Mouse (Mus musculus): Measurements from ENCODE around the gene Sbf2. TPM values are rescaled to one million over a fixed set of nuclear protein-coding genes. Genes with fewer than 3 reads are reported as not detected.

Gene Sbf2
- total and polyA plus RNA-seq, 2 experiments from 2014 or later = 21.3 to 64.6 TPM

DNA sequence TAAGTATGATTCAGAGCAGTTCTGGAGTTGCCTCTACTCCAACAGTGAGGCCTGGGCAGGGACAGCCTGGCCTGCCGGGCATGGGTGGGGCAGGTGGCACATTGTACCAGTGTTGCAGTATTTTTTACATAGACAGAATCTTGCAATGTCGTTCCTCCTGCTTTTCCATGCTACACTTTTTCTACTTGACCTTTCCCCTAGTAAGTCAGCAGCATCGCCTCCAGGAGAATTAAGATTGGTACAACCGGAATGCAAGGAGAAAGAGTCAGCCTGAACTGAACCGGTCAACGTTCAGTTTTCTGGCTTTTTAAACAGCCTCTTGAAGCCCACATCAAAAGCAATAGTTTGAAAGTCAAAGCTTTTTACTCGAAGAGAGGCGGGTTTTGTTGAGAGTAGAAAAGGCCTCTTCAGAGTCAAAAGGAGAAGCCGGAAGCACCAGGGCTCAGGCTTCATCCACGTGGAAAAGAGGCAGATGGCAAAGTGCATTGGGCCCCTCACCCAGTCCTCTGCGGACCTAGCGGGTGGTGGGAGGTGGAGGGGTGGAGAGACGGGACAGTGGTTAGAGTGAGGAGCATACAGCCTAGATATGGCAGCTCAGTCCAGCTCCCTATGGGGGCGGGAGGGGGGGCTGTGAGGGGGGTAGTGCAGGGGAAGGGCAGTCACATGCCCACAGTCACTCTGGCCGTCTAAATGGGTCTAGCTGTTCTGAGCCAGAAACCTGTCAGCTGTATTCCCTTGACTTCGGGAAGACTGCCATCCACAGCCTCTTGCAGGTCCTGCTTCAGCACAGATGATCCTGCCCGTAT, 23.8 kb upstream of the Sbf2 start:
- Histone ChIP-seq H3K27me3 (ENCODE audit: control insufficient read depth, insufficient read depth, low read length) (no peaks in the 10 kb centered on the region), H3K27ac (ENCODE audit: low read depth) (0 out of 2 replicates have a peak overlapping the region, but pooled peaks have one; percentile 22), H3K4me1 (ENCODE audit: control insufficient read depth, insufficient read depth) (peaks cover 15% of the 10 kb centered on the region; the same call in 1 of the 2 replicates), H3K4me3 (ENCODE audit: low read depth, low read length) (no peak overlapping the region), H3K9ac (replicated peaks; ENCODE audit: low read depth, low read length) (no peak overlapping the region), H3K4me2 (ENCODE audit: low read depth, low read length) (no peak overlapping the region), H3K9me3 (replicated peaks; ENCODE audit: control insufficient read depth, low read length) (no peaks in the 10 kb centered on the region), H3K36me3 (replicated peaks; ENCODE audit: control insufficient read depth, insufficient read depth, low read length) (no peaks in the 10 kb centered on the region)
- WGBS = 51% methylated on average over 17 of the region's 17 CpGs
- TF ChIP-seq EP300 (IDR thresholded peaks at IDR 0.05; ENCODE audit: low read depth) (no peak), CTCF (IDR thresholded peaks at IDR 0.05; ENCODE audit: low read depth) (no peak)
- ATAC-seq (ENCODE audit: insufficient read depth, low read depth) = peak; percentile 85
- no peak for DNase-seq (ENCODE audit: low spot score)

DNA sequence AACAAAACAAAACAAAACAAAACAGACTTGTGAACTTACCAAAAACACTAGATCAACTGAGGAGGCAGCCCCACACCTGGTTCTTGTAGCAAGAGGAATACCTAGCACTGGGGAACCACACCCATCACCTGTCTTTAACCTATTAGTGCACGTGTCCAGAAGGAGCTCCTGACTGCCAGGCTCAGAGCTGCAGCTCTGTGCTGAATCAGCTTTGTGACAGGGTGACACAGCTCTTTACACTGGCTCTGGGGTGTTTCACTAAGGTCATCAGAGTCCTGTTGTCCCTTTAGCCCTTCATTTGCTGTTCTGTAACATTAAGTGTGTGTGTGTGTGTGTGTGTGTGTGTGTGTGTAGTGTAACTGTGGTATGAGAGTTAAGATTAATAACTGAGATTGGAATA, 21.8 kb upstream of the Sbf2 start:
- no peak for DNase-seq (ENCODE audit: low spot score)
- Histone ChIP-seq H3K4me1 (ENCODE audit: control insufficient read depth, insufficient read depth) (0 out of 2 replicates have a peak, but pooled peaks cover 7% of the 10 kb centered on the region), H3K4me3 (ENCODE audit: low read depth, low read length) (no peak overlapping the region), H3K9ac (replicated peaks; ENCODE audit: low read depth, low read length) (no peak overlapping the region), H3K4me2 (ENCODE audit: low read depth, low read length) (no peak overlapping the region), H3K27ac (ENCODE audit: low read depth) (no peak overlapping the region), H3K9me3 (replicated peaks; ENCODE audit: control insufficient read depth, low read length) (no peaks in the 10 kb centered on the region), H3K36me3 (replicated peaks; ENCODE audit: control insufficient read depth, insufficient read depth, low read length) (no peaks in the 10 kb centered on the region), H3K27me3 (ENCODE audit: control insufficient read depth, insufficient read depth, low read length) (no peaks in the 10 kb centered on the region)
- no peak for ATAC-seq (ENCODE audit: insufficient read depth, low read depth)
- WGBS = 41% methylated on average over 1 of the region's 1 CpGs
- TF ChIP-seq EP300 (IDR thresholded peaks at IDR 0.05; ENCODE audit: low read depth) (no peak), CTCF (IDR thresholded peaks at IDR 0.05; ENCODE audit: low read depth) (no peak)

DNA sequence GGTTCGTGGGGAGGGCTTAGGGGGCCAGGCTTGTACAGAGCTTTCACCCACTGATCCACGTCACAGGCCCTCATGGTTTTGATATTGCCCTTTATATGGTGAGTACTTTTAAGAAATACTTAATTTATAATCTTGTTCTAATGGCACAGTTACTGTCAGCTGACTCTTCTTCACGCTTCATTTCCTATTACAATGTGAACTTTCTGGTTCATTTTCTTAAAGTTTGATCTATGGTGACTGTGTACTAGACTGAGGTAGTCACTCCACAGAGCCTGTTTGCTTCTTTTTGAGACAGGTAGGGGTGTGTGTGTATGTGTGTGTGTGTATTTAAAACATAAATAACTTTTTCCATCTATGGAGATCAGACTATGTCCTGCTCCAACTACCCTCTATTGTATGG, 21.2 kb upstream of the Sbf2 start:
- H3K4me3 ChIP-seq (ENCODE audit: low read depth, low read length) = no peak overlapping the region
- H3K36me3 ChIP-seq (replicated peaks; ENCODE audit: control insufficient read depth, insufficient read depth, low read length) = no peaks in the 10 kb centered on the region
- 0 out of 2 replicates have a peak, but pooled peaks cover 10% of the 10 kb centered on the region for H3K4me1 ChIP-seq (ENCODE audit: control insufficient read depth, insufficient read depth)
- H3K4me2 ChIP-seq (ENCODE audit: low read depth, low read length) = no peak overlapping the region
- no peak overlapping the region for H3K27ac ChIP-seq (ENCODE audit: low read depth)
- no peak overlapping the region for H3K9ac ChIP-seq (replicated peaks; ENCODE audit: low read depth, low read length)
- H3K9me3 ChIP-seq (replicated peaks; ENCODE audit: control insufficient read depth, low read length) = no peaks in the 10 kb centered on the region
- TF ChIP-seq CTCF (IDR thresholded peaks at IDR 0.05; ENCODE audit: low read depth) = no peak
- no peak for TF ChIP-seq EP300 (IDR thresholded peaks at IDR 0.05; ENCODE audit: low read depth)
- DNase-seq (ENCODE audit: low spot score) (no peak), ATAC-seq (ENCODE audit: insufficient read depth, low read depth) (no peak)
- WGBS = 74% methylated on average over 3 of the region's 3 CpGs
- H3K27me3 ChIP-seq (ENCODE audit: control insufficient read depth, insufficient read depth, low read length) = no peaks in the 10 kb centered on the region

DNA sequence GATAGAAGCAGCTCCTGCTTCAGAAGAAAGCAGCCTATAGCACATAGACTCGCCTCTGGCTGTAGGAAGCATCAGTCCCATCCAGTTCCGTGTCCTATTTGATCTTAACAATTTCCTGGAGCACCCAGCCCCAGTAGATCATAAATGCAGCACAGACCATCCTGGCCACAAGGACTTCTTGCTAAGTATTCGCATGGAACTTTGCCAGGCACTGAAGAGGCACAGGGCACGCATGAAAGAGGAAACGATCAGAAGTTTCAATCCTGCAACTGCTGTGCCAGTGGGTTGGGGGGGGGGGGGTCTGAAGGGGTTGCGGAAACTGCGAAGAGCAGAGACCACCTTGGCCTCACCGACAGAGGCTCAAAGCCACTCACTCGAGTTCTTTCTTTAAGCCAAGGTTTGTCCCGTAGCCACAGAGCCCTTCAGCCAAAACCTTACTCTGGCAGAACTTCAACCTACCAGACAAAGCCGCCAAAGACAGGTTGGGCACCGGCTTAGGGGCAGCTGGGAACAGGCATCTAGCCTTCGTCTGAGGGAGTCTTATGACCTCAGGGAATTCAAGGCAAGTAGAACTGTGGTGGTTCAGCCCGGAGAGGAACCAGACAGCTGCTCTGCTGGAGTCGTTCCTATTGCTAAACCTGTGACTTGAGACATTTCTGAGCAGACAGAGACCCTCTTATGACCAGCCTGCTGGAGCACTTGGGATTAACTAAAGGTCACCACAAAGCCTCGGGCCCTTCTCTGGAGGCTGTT, 16.6 kb upstream of the Sbf2 start:
- Histone ChIP-seq H3K4me2 (ENCODE audit: low read depth, low read length) (peak overlapping the region; percentile 94; the same call in 1 of the 2 replicates), H3K9me3 (replicated peaks; ENCODE audit: control insufficient read depth, low read length) (no peaks in the 10 kb centered on the region), H3K9ac (replicated peaks; ENCODE audit: low read depth, low read length) (no peak overlapping the region), H3K4me1 (ENCODE audit: control insufficient read depth, insufficient read depth) (peaks cover 27% of the 10 kb centered on the region), H3K4me3 (ENCODE audit: low read depth, low read length) (no peak overlapping the region), H3K27me3 (ENCODE audit: control insufficient read depth, insufficient read depth, low read length) (no peaks in the 10 kb centered on the region), H3K36me3 (replicated peaks; ENCODE audit: control insufficient read depth, insufficient read depth, low read length) (no peaks in the 10 kb centered on the region), H3K27ac (ENCODE audit: low read depth) (no peak overlapping the region)
- ATAC-seq (ENCODE audit: insufficient read depth, low read depth) (no peak), DNase-seq (ENCODE audit: low spot score) (no peak)
- WGBS = 62% methylated on average over 16 of the region's 16 CpGs
- no peak for TF ChIP-seq EP300 (IDR thresholded peaks at IDR 0.05; ENCODE audit: low read depth)
- no peak for TF ChIP-seq CTCF (IDR thresholded peaks at IDR 0.05; ENCODE audit: low read depth)

DNA sequence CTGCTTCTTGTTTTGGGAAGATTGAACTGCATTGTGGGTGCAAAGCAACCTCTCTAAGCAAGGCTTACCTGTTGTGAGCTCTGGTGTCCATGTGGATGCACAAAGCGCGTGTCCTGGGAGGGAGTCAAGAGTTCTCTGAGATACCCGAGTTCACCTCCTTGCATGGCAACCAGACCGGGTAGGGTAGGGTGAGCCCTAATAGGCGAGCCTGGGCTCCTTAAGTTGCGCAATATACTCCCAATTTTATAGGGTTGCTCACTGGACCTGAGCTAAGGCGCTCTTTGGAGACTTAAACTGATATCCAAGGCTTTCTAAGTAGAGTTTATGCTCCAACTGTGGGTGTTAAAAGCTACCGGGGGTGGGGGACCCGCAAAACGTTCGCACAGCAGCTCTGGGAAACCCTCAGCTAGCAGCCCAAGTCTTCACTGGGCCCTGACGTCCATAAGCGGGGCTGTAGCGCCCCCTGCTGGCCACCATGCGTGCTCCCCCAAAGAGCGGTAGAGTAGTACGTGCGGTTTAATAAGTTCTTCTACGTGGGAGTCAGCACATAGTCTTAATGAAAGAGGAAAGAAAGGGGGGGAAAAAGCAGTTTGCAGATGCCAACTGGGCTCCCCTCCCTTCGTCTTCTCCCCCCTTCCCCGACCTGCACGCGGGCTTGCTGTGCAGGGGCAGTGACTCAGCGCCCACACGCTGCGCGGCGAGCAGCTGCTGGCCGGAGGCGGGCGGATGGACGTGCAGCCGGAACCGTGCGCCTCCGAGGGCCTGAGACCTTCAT, 15.4 kb upstream of the Sbf2 start:
- H3K4me3 ChIP-seq (ENCODE audit: low read depth, low read length) = peak overlapping the region; percentile 64
- peaks cover 37% of the 10 kb centered on the region for H3K4me1 ChIP-seq (ENCODE audit: control insufficient read depth, insufficient read depth)
- H3K4me2 ChIP-seq (ENCODE audit: low read depth, low read length) = peak overlapping the region; percentile 94
- peak; percentile 83 for DNase-seq (ENCODE audit: low spot score)
- ATAC-seq (ENCODE audit: insufficient read depth, low read depth) = peak; percentile 83
- H3K27me3 ChIP-seq (ENCODE audit: control insufficient read depth, insufficient read depth, low read length) = no peaks in the 10 kb centered on the region
- TF ChIP-seq EP300 (IDR thresholded peaks at IDR 0.05; ENCODE audit: low read depth) (peak; percentile 41; the same call in 1 of the 2 replicates), CTCF (IDR thresholded peaks at IDR 0.05; ENCODE audit: low read depth) (peak; percentile 93)
- H3K36me3 ChIP-seq (replicated peaks; ENCODE audit: control insufficient read depth, insufficient read depth, low read length) = no peaks in the 10 kb centered on the region
- H3K9ac ChIP-seq (replicated peaks; ENCODE audit: low read depth, low read length) = peak overlapping the region; percentile 49
- H3K9me3 ChIP-seq (replicated peaks; ENCODE audit: control insufficient read depth, low read length) = no peaks in the 10 kb centered on the region
- 3% methylated on average over 36 of the region's 36 CpGs for WGBS
- peak overlapping the region; percentile 28; the same call in 1 of the 2 replicates for H3K27ac ChIP-seq (ENCODE audit: low read depth)

All from heart, postnatal 0 days (tissue).